Mouse (Mus musculus): ENCODE data around the gene Chsy1. TPM values are rescaled to one million over a fixed set of nuclear protein-coding genes. Genes with fewer than 3 reads are reported as not detected.

The Chsy1 gene
- total and polyA plus RNA-seq, 2 experiments from 2014 or later = 8.7 to 49.9 TPM

GRCm38 (mm10) chr7:66107930-66108329, 1.4 kb upstream of the Chsy1 start:
- Histone ChIP-seq H3K4me3 (ENCODE audit: low read depth, low read length) (no peak overlapping the region), H3K9me3 (ENCODE audit: low read length) (no peaks in the 10 kb centered on the region), H3K27ac (ENCODE audit: low read depth, low read length) (no peak overlapping the region), H3K27me3 (ENCODE audit: insufficient read depth, low read length) (no peaks in the 10 kb centered on the region), H3K4me1 (ENCODE audit: insufficient read depth) (peaks cover 6% of the 10 kb centered on the region; the same call in 1 of the 2 replicates), H3K9ac (no peak overlapping the region), H3K36me3 (ENCODE audit: insufficient read depth) (no peaks in the 10 kb centered on the region), H3K4me2 (ENCODE audit: low read depth) (no peak overlapping the region)
- ATAC-seq = no peak
- DNase-seq = peak; percentile 40
- 7% methylated on average over 7 of the region's 7 CpGs for WGBS
- peak; percentile 62 for TF ChIP-seq CTCF (IDR thresholded peaks at IDR 0.05; ENCODE audit: low read depth)

- Histone ChIP-seq H3K27me3 (ENCODE audit: insufficient read depth, low read length) (no peaks in the 10 kb centered on the region), H3K36me3 (ENCODE audit: insufficient read depth) (no peaks in the 10 kb centered on the region), H3K4me3 (ENCODE audit: low read depth, low read length) (peak overlapping the region; percentile 82), H3K9me3 (ENCODE audit: low read length) (no peaks in the 10 kb centered on the region), H3K27ac (ENCODE audit: low read depth, low read length) (peak overlapping the region; percentile 93), H3K4me2 (ENCODE audit: low read depth) (peak overlapping the region; percentile 97), H3K4me1 (ENCODE audit: insufficient read depth) (peaks cover 8% of the 10 kb centered on the region; the same call in 1 of the 2 replicates), H3K9ac (peak overlapping the region; percentile 87)
- WGBS = 2% methylated on average over 51 of the region's 77 CpGs
- peak; percentile 34 for DNase-seq
- no peak for TF ChIP-seq CTCF (IDR thresholded peaks at IDR 0.05; ENCODE audit: low read depth)
- ATAC-seq = peak; percentile 23
Measured at GRCm38 (mm10) chr7:66109855-66110635, 730 bp downstream of the Chsy1 start.

GRCm38 (mm10) chr7:66110636-66111112, 1.4 kb downstream of the Chsy1 start:
- Histone ChIP-seq H3K4me1 (ENCODE audit: insufficient read depth) (peaks cover 8% of the 10 kb centered on the region; the same call in 1 of the 2 replicates), H3K4me3 (ENCODE audit: low read depth, low read length) (peak overlapping the region; percentile 82), H3K9ac (peak overlapping the region; percentile 87), H3K36me3 (ENCODE audit: insufficient read depth) (no peaks in the 10 kb centered on the region), H3K27ac (ENCODE audit: low read depth, low read length) (peak overlapping the region; percentile 93), H3K27me3 (ENCODE audit: insufficient read depth, low read length) (no peaks in the 10 kb centered on the region), H3K9me3 (ENCODE audit: low read length) (no peaks in the 10 kb centered on the region), H3K4me2 (ENCODE audit: low read depth) (peak overlapping the region; percentile 97)
- WGBS = 2% methylated on average over 10 of the region's 10 CpGs
- no peak for ATAC-seq
- peak; percentile 47 for DNase-seq
- no peak for TF ChIP-seq CTCF (IDR thresholded peaks at IDR 0.05; ENCODE audit: low read depth)

GRCm38 (mm10) chr7:66111211-66111610, 1.9 kb downstream of the Chsy1 start:
- Histone ChIP-seq H3K4me2 (ENCODE audit: low read depth) (peak overlapping the region; percentile 97), H3K4me1 (ENCODE audit: insufficient read depth) (peaks cover 8% of the 10 kb centered on the region; the same call in 1 of the 2 replicates), H3K36me3 (ENCODE audit: insufficient read depth) (no peaks in the 10 kb centered on the region), H3K9ac (peak overlapping the region; percentile 87; the same call in 1 of the 2 replicates), H3K9me3 (ENCODE audit: low read length) (no peaks in the 10 kb centered on the region), H3K27me3 (ENCODE audit: insufficient read depth, low read length) (no peaks in the 10 kb centered on the region), H3K27ac (ENCODE audit: low read depth, low read length) (no peak overlapping the region), H3K4me3 (ENCODE audit: low read depth, low read length) (peak overlapping the region; percentile 82)
- WGBS = 50% methylated on average over 10 of the region's 10 CpGs
- DNase-seq = no peak
- ATAC-seq = no peak
- TF ChIP-seq CTCF (IDR thresholded peaks at IDR 0.05; ENCODE audit: low read depth) = no peak

- no peak overlapping the region for H3K27ac ChIP-seq (ENCODE audit: low read depth, low read length)
- H3K4me2 ChIP-seq (ENCODE audit: low read depth) = no peak overlapping the region
- H3K9ac ChIP-seq = no peak overlapping the region
- H3K4me1 ChIP-seq (ENCODE audit: insufficient read depth) = peaks cover 8% of the 10 kb centered on the region; the same call in 1 of the 2 replicates
- WGBS = 77% methylated on average over 3 of the region's 3 CpGs
- no peak for TF ChIP-seq CTCF (IDR thresholded peaks at IDR 0.05; ENCODE audit: low read depth)
- ATAC-seq (no peak), DNase-seq (no peak)
- H3K27me3 ChIP-seq (ENCODE audit: insufficient read depth, low read length) = no peaks in the 10 kb centered on the region
- H3K36me3 ChIP-seq (ENCODE audit: insufficient read depth) = no peaks in the 10 kb centered on the region
- no peak overlapping the region for H3K4me3 ChIP-seq (ENCODE audit: low read depth, low read length)
- H3K9me3 ChIP-seq (ENCODE audit: low read length) = no peaks in the 10 kb centered on the region
Measured at GRCm38 (mm10) chr7:66113561-66113960, 4.2 kb downstream of the Chsy1 start.

GRCm38 (mm10) chr7:66115821-66116343, 6.6 kb downstream of the Chsy1 start:
- no peak overlapping the region for H3K9ac ChIP-seq
- H3K9me3 ChIP-seq (ENCODE audit: low read length) = no peaks in the 10 kb centered on the region
- no peak overlapping the region for H3K4me2 ChIP-seq (ENCODE audit: low read depth)
- ATAC-seq = no peak
- 87% methylated on average over 11 of the region's 11 CpGs for WGBS
- peaks cover 24% of the 10 kb centered on the region; the same call in 1 of the 2 replicates for H3K4me1 ChIP-seq (ENCODE audit: insufficient read depth)
- no peaks in the 10 kb centered on the region for H3K36me3 ChIP-seq (ENCODE audit: insufficient read depth)
- DNase-seq = no peak
- no peak overlapping the region for H3K4me3 ChIP-seq (ENCODE audit: low read depth, low read length)
- TF ChIP-seq CTCF (IDR thresholded peaks at IDR 0.05; ENCODE audit: low read depth) = no peak
- H3K27me3 ChIP-seq (ENCODE audit: insufficient read depth, low read length) = no peaks in the 10 kb centered on the region
- no peak overlapping the region for H3K27ac ChIP-seq (ENCODE audit: low read depth, low read length)

Data from forebrain, postnatal 0 days (tissue).